Mouse (Mus musculus) midbrain, embryonic 15.5 days (tissue): ENCODE results near the gene Inppl1. TPM values are rescaled to one million over a fixed set of nuclear protein-coding genes. Genes with fewer than 3 reads are reported as not detected.

Experiments
- ATAC-seq: fragments of 200-750 bp; cut with Nextera tagmentation; replicated peaks from 2 replicates; pipeline ENCODE4 v1.8.0; 2017; ENCODE audit warnings: moderate TSS enrichment
- H3K27ac ChIP-seq: fragments of 300-500 bp; sonication (generic); 2 replicates; pipeline ENCODE4 v1.5.1; 2015; ENCODE audit warnings: mild to moderate bottlenecking, inconsistent platforms
- H3K27me3 ChIP-seq: fragments of 300-500 bp; sonication (generic); replicated peaks from 2 replicates; pipeline ENCODE4 v1.6.1; 2015; ENCODE audit warnings: inconsistent platforms
- H3K36me3 ChIP-seq: fragments of 300-500 bp; sonication (generic); replicated peaks from 2 replicates; pipeline ENCODE4 v1.6.1; 2015; ENCODE audit warnings: inconsistent platforms
- H3K4me1 ChIP-seq: fragments of 300-500 bp; sonication (generic); 2 replicates; pipeline ENCODE4 v1.6.1; 2015; ENCODE audit warnings: inconsistent platforms
- H3K4me2 ChIP-seq: fragments of 300-500 bp; sonication (generic); 2 replicates; pipeline ENCODE4 v1.6.1; 2015; ENCODE audit warnings: inconsistent platforms, mild to moderate bottlenecking, moderate library complexity
- H3K4me3 ChIP-seq: fragments of 300-500 bp; sonication (generic); 2 replicates; pipeline ENCODE4 v1.5.1; 2015; ENCODE audit warnings: mild to moderate bottlenecking, inconsistent platforms
- H3K9ac ChIP-seq: fragments of 300-500 bp; sonication (generic); 2 replicates; pipeline ENCODE4 v1.6.1; 2015; ENCODE audit warnings: mild to moderate bottlenecking, inconsistent platforms
- H3K9me3 ChIP-seq: fragments of 300-500 bp; sonication (generic); 2 replicates; pipeline ENCODE4 v1.6.1; 2016; ENCODE audit warnings: inconsistent platforms
- WGBS: fragments of 180-500 bp; shearing (Covaris S2); methylation state at CpG from one replicate; pipeline ENCODE4 v1.1.7; 2015; ENCODE audit warnings: mixed read lengths; 5-methylcytosine and 5-hydroxymethylcytosine counted together
- polyA plus RNA-seq: library from polyadenylated mRNA; unstranded; fragments of >200 nt; fragmentation: Nextera tagmentation; extraction: Ambion mirVana; gene quantifications from 2 replicates; pipeline ENCODE4 v1.2.1, GENCODE M21; 2015

The Inppl1 gene
- polyA plus RNA-seq, 1 experiment from 2014 or later: 14.9 TPM

- Histone ChIP-seq H3K4me2 (peak overlapping the region; percentile 100), H3K27ac (peak overlapping the region; percentile 58), H3K9ac (peak overlapping the region; percentile 59), H3K9me3 (no peaks in the 10 kb centered on the region), H3K4me3 (peak overlapping the region; percentile 63), H3K4me1 (peaks cover 29% of the 10 kb centered on the region), H3K36me3 (no peaks in the 10 kb centered on the region), H3K27me3 (no peaks in the 10 kb centered on the region; the same call in 1 of the 2 replicates)
- under 1% methylated on average over 63 of the region's 63 CpGs for WGBS
- ATAC-seq: peak; percentile 64
Observed at GRCm38 (mm10) chr7:101836271-101837153, 1.5 kb downstream of the Inppl1 start.

GRCm38 (mm10) chr7:101835457-101836109 lies 2.4 kb downstream of the Inppl1 start:
- Histone ChIP-seq H3K9ac (no peak overlapping the region), H3K4me1 (peaks cover 29% of the 10 kb centered on the region), H3K27me3 (no peaks in the 10 kb centered on the region; the same call in 1 of the 2 replicates), H3K4me2 (peak overlapping the region; percentile 100), H3K9me3 (no peaks in the 10 kb centered on the region), H3K36me3 (no peaks in the 10 kb centered on the region), H3K4me3 (peak overlapping the region; percentile 63), H3K27ac (no peak overlapping the region)
- WGBS: 49% methylated on average over 5 of the region's 5 CpGs
- no peak for ATAC-seq

GRCm38 (mm10) chr7:101834903-101835302 lies 3.1 kb downstream of the Inppl1 start:
- 49% methylated on average over 3 of the region's 3 CpGs for WGBS
- Histone ChIP-seq H3K27me3 (no peaks in the 10 kb centered on the region; the same call in 1 of the 2 replicates), H3K9me3 (no peaks in the 10 kb centered on the region), H3K4me3 (no peak overlapping the region), H3K27ac (no peak overlapping the region), H3K36me3 (no peaks in the 10 kb centered on the region), H3K4me2 (peak overlapping the region; percentile 100; the same call in 1 of the 2 replicates), H3K4me1 (peaks cover 29% of the 10 kb centered on the region), H3K9ac (no peak overlapping the region)
- no peak for ATAC-seq

- 58% methylated on average over 3 of the region's 3 CpGs for WGBS
- ATAC-seq: no peak
Observed at GRCm38 (mm10) chr7:101833916-101834584, 4.0 kb downstream of the Inppl1 start.

GRCm38 (mm10) chr7:101833352-101833751 lies 4.7 kb downstream of the Inppl1 start:
- 80% methylated on average over 5 of the region's 5 CpGs for WGBS
- H3K27ac ChIP-seq: no peak overlapping the region
- ATAC-seq: no peak

More at GRCm38 (mm10) chr7:101833916-101834584, 4.0 kb downstream of the Inppl1 start:
- H3K4me1 ChIP-seq: peaks cover 29% of the 10 kb centered on the region
- H3K9me3 ChIP-seq: no peaks in the 10 kb centered on the region
- no peak overlapping the region for H3K4me2 ChIP-seq
- no peak overlapping the region for H3K9ac ChIP-seq
- H3K4me3 ChIP-seq: no peak overlapping the region
- no peak overlapping the region for H3K27ac ChIP-seq
- H3K36me3 ChIP-seq: no peaks in the 10 kb centered on the region
- no peaks in the 10 kb centered on the region; the same call in 1 of the 2 replicates for H3K27me3 ChIP-seq

GRCm38 (mm10) chr7:101832372-101832771 lies 5.7 kb downstream of the Inppl1 start:
- Histone ChIP-seq H3K4me3 (no peak overlapping the region), H3K27me3 (no peaks in the 10 kb centered on the region), H3K36me3 (no peaks in the 10 kb centered on the region), H3K9me3 (no peaks in the 10 kb centered on the region), H3K9ac (no peak overlapping the region), H3K4me2 (no peak overlapping the region), H3K27ac (no peak overlapping the region), H3K4me1 (peaks cover 19% of the 10 kb centered on the region)
- no peak for ATAC-seq
- WGBS: 97% methylated on average over 4 of the region's 4 CpGs

More at GRCm38 (mm10) chr7:101833352-101833751, 4.7 kb downstream of the Inppl1 start:
- Histone ChIP-seq H3K4me2 (no peak overlapping the region), H3K27me3 (no peaks in the 10 kb centered on the region; the same call in 1 of the 2 replicates), H3K4me3 (no peak overlapping the region), H3K4me1 (peaks cover 27% of the 10 kb centered on the region), H3K36me3 (no peaks in the 10 kb centered on the region), H3K9me3 (no peaks in the 10 kb centered on the region), H3K9ac (no peak overlapping the region)

- 94% methylated on average over 8 of the region's 8 CpGs for WGBS
- H3K27ac ChIP-seq: no peak overlapping the region
- no peak overlapping the region for H3K9ac ChIP-seq
- no peaks in the 10 kb centered on the region for H3K27me3 ChIP-seq
- no peak overlapping the region for H3K4me2 ChIP-seq
- H3K9me3 ChIP-seq: no peaks in the 10 kb centered on the region
- H3K4me3 ChIP-seq: no peak overlapping the region
- no peaks in the 10 kb centered on the region for H3K36me3 ChIP-seq
- H3K4me1 ChIP-seq: peaks cover 10% of the 10 kb centered on the region
- ATAC-seq: no peak
Observed at GRCm38 (mm10) chr7:101831437-101831836, 6.6 kb downstream of the Inppl1 start.

- WGBS: 100% methylated on average over 3 of the region's 3 CpGs
- Histone ChIP-seq H3K9me3 (no peaks in the 10 kb centered on the region), H3K36me3 (no peaks in the 10 kb centered on the region), H3K9ac (no peak overlapping the region), H3K27me3 (no peaks in the 10 kb centered on the region), H3K4me1 (0 out of 2 replicates have a peak, but pooled peaks cover 5% of the 10 kb centered on the region), H3K4me2 (no peak overlapping the region), H3K27ac (no peak overlapping the region), H3K4me3 (no peak overlapping the region)
- no peak for ATAC-seq
Observed at GRCm38 (mm10) chr7:101830373-101830772, 7.7 kb downstream of the Inppl1 start.

- no peak overlapping the region for H3K4me3 ChIP-seq
- WGBS: 86% methylated on average over 18 of the region's 18 CpGs
- no peaks in the 10 kb centered on the region for H3K9me3 ChIP-seq
- H3K4me2 ChIP-seq: no peak overlapping the region
- H3K4me1 ChIP-seq: peaks cover 26% of the 10 kb centered on the region
- ATAC-seq: no peak
- H3K36me3 ChIP-seq: no peaks in the 10 kb centered on the region
- H3K9ac ChIP-seq: no peak overlapping the region
- no peak overlapping the region for H3K27ac ChIP-seq
- peaks cover 45% of the 10 kb centered on the region for H3K27me3 ChIP-seq
Observed at GRCm38 (mm10) chr7:101823758-101824630, 14.0 kb downstream of the Inppl1 start.

- Histone ChIP-seq H3K9me3 (no peaks in the 10 kb centered on the region), H3K4me2 (no peak overlapping the region)
- peak; percentile 24 for ATAC-seq
Observed at GRCm38 (mm10) chr7:101822836-101823757, 14.9 kb downstream of the Inppl1 start.

More at GRCm38 (mm10) chr7:101822836-101823757, 14.9 kb downstream of the Inppl1 start:
- Histone ChIP-seq H3K27ac (no peak overlapping the region), H3K27me3 (peaks cover 53% of the 10 kb centered on the region), H3K36me3 (no peaks in the 10 kb centered on the region), H3K9ac (no peak overlapping the region), H3K4me3 (no peak overlapping the region), H3K4me1 (peaks cover 30% of the 10 kb centered on the region)
- 33% methylated on average over 31 of the region's 32 CpGs for WGBS
